Mouse (Mus musculus) thymus, postnatal 36 days (tissue): ENCODE measurements around the gene Gm20890.
"Not testable (repeated sequence)": the region's sequence is repeated elsewhere in the genome, so short reads cannot be mapped to it uniquely, and the experiment has no call there.

ENCODE experiments used
- DNase-seq, 2 experiments: peaks; one replicate each; pipeline ENCODE4 v3.0.0; 2022; ENCODE audit warnings: mixed read lengths in 2 of 2

Gm20890 gene

DNA sequence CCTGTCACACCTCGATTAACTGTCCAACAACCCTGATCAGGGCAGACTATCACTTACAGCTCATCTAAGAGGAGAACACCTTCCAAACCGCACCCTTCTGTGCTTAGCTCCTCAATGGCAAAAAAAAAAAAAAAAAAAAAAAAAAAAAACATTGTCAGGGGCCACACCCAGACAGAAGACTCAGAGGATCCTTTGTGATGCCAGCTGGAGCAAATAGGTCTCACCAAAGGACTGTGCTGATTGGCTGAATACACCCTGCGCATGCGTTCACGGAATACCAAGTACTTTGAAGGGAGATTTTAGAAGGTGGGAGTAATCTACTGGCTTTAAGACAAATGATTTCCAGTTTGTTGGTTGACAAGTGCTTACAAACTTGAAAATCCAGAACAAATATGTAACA, at the start of gene Gm20890:
Gene Gm20890 (minus strand): TSS at position 101 of the 400 bp plus-strand sequence.
- DNase-seq = not testable (repeated sequence)
